Mouse (Mus musculus): ENCODE measurements at regions not wholly inside any gene's neighbourhood (a gene's known extent, or its start where the extent isn't known, plus 50 kb on each side); places are given as distances from the start of the nearest gene placed in this dataset.

GRCm38 (mm10) chr3:12262342-12262741 is 1926.9 kb upstream of the Gm38303 start:
- 88% methylated on average over 1 of the region's 1 CpGs for WGBS
- Histone ChIP-seq H3K4me3 (no peak overlapping the region), H3K27ac (no peak overlapping the region), H3K4me2 (no peak overlapping the region), H3K36me3 (no peaks in the 10 kb centered on the region), H3K27me3 (no peaks in the 10 kb centered on the region), H3K9ac (no peak overlapping the region), H3K4me1 (replicated peaks) (no peaks in the 10 kb centered on the region), H3K9me3 (no peaks in the 10 kb centered on the region)
- no peak for ATAC-seq (ENCODE audit: low FRiP score)

DNA sequence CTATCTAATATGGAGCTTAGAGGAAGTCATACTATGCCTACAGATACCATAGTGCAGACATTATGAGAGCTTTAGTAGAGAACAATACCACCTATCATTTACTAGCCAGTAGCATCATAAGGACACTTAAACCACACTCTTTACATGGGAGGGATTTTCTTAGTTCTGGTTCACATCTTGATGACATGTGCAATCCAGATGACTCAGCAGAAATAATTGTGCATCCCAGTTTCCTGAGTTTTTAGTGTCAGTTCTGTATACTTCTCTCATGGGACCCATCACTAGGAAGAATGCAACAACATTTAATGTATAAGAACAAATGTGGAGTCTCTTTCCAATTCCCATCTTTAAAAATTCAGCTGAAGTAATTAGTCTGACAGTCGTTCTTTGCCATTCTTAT is 1922.2 kb upstream of the Gm38303 start:
- H3K4me1 ChIP-seq (replicated peaks): no peaks in the 10 kb centered on the region
- no peak overlapping the region for H3K4me2 ChIP-seq
- no peaks in the 10 kb centered on the region for H3K9me3 ChIP-seq
- ATAC-seq (ENCODE audit: low FRiP score): no peak
- WGBS: 80% methylated on average over 1 of the region's 1 CpGs
- no peaks in the 10 kb centered on the region for H3K27me3 ChIP-seq
- H3K36me3 ChIP-seq: no peaks in the 10 kb centered on the region
- H3K27ac ChIP-seq: no peak overlapping the region
- H3K9ac ChIP-seq: no peak overlapping the region
- H3K4me3 ChIP-seq: no peak overlapping the region

DNA sequence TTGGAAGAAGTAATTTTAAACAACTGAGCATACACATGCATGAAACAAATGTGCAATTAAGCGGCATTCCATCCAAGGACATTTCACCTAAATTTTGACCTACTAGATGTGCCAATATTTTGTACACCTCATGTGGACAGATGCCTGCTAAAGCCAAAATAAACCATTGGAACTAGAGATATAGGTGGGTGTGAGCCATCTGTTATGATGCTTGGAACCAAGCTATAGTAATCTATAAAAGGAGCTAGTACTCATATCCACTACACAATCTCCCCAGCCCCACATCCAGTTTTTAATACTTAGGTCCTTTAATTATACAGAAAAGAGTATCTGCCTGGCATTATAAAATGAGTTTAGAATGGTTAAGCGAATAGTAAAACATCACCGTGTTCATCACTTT is 1910.7 kb upstream of the Gm38303 start:
- Histone ChIP-seq H3K4me2 (no peak overlapping the region), H3K9ac (no peak overlapping the region), H3K27ac (no peak overlapping the region), H3K27me3 (no peaks in the 10 kb centered on the region), H3K36me3 (no peaks in the 10 kb centered on the region), H3K9me3 (no peaks in the 10 kb centered on the region), H3K4me3 (no peak overlapping the region), H3K4me1 (replicated peaks) (no peaks in the 10 kb centered on the region)
- 96% methylated on average over 3 of the region's 3 CpGs for WGBS
- ATAC-seq (ENCODE audit: low FRiP score): no peak

- no peak overlapping the region for H3K9ac ChIP-seq
- H3K9me3 ChIP-seq: no peaks in the 10 kb centered on the region
- no peaks in the 10 kb centered on the region for H3K4me1 ChIP-seq (replicated peaks)
- 89% methylated on average over 1 of the region's 1 CpGs for WGBS
- H3K27me3 ChIP-seq: no peaks in the 10 kb centered on the region
- no peak for ATAC-seq (ENCODE audit: low FRiP score)
- H3K36me3 ChIP-seq: no peaks in the 10 kb centered on the region
- no peak overlapping the region for H3K4me2 ChIP-seq
- no peak overlapping the region for H3K27ac ChIP-seq
- no peak overlapping the region for H3K4me3 ChIP-seq
Measured at GRCm38 (mm10) chr3:12241026-12241425, 1905.5 kb upstream of the Gm38303 start.

GRCm38 (mm10) chr3:12227741-12228480 is 1892.4 kb upstream of the Gm38303 start:
- Histone ChIP-seq H3K9me3 (no peaks in the 10 kb centered on the region), H3K9ac (no peak overlapping the region), H3K4me3 (no peak overlapping the region), H3K4me1 (replicated peaks) (no peaks in the 10 kb centered on the region), H3K4me2 (no peak overlapping the region), H3K27ac (no peak overlapping the region), H3K36me3 (no peaks in the 10 kb centered on the region), H3K27me3 (no peaks in the 10 kb centered on the region)
- no peak for ATAC-seq (ENCODE audit: low FRiP score)

GRCm38 (mm10) chr3:12226816-12227215 is 1891.3 kb upstream of the Gm38303 start:
- no peak overlapping the region for H3K4me2 ChIP-seq
- H3K27me3 ChIP-seq: no peaks in the 10 kb centered on the region
- H3K36me3 ChIP-seq: no peaks in the 10 kb centered on the region
- H3K4me3 ChIP-seq: no peak overlapping the region
- no peaks in the 10 kb centered on the region for H3K9me3 ChIP-seq
- H3K9ac ChIP-seq: no peak overlapping the region
- no peak for ATAC-seq (ENCODE audit: low FRiP score)
- H3K27ac ChIP-seq: no peak overlapping the region
- 92% methylated on average over 3 of the region's 3 CpGs for WGBS
- H3K4me1 ChIP-seq (replicated peaks): no peaks in the 10 kb centered on the region

DNA sequence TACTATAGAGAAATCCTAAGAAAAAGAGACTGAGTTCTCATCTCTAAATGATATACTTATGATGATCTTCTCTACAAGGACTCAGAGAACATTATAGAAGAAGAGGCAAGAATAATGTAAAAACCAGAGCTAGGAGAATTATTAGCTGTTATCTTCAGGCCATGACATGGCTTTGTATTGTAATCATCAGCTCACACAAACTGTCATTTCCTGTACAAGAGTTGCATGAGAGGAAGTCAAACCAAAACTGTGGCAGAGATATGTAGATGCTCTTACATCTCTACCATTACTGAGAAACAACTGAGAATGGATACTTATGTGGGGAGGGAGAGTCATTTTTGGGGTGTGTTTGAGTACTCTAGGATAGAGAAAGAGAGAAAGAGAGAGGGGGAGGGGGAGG is 1889.4 kb upstream of the Gm38303 start:
- H3K27me3 ChIP-seq: no peaks in the 10 kb centered on the region
- ATAC-seq (ENCODE audit: low FRiP score): no peak

DNA sequence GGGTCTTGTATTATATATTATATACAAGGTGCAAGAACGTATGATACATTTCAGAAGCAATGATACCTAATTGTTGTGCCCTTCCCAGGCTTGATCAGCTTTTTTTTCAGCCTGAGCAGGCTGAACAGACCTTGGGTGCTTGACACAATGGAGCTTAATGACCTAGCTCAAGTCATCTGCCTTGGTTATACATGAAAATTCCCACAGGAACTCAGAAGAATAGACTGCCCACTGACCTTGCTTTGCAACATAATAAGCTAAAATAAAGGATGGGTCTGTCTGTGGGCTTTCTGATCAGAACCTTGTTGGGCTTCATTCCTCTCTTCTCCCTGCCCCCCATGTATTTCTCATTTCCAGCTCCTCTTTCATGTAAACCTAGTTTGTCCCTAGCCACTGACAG is 1880.6 kb upstream of the Gm38303 start:
- no peak overlapping the region for H3K4me2 ChIP-seq
- H3K36me3 ChIP-seq: no peaks in the 10 kb centered on the region
- no peak overlapping the region for H3K27ac ChIP-seq
- no peaks in the 10 kb centered on the region for H3K27me3 ChIP-seq
- H3K4me1 ChIP-seq (replicated peaks): no peaks in the 10 kb centered on the region
- 68% methylated on average over 1 of the region's 1 CpGs for WGBS
- ATAC-seq (ENCODE audit: low FRiP score): no peak
- no peak overlapping the region for H3K4me3 ChIP-seq
- no peaks in the 10 kb centered on the region; the same call in 1 of the 2 replicates for H3K9me3 ChIP-seq
- no peak overlapping the region for H3K9ac ChIP-seq

More for the DNA sequence above, 1889.4 kb upstream of the Gm38303 start:
- Histone ChIP-seq H3K27ac (no peak overlapping the region), H3K36me3 (no peaks in the 10 kb centered on the region), H3K4me3 (no peak overlapping the region), H3K9ac (no peak overlapping the region), H3K9me3 (no peaks in the 10 kb centered on the region), H3K4me1 (replicated peaks) (no peaks in the 10 kb centered on the region), H3K4me2 (no peak overlapping the region)

- Histone ChIP-seq H3K36me3 (no peaks in the 10 kb centered on the region), H3K9me3 (no peaks in the 10 kb centered on the region; the same call in 1 of the 2 replicates), H3K4me1 (replicated peaks) (no peaks in the 10 kb centered on the region), H3K4me3 (no peak overlapping the region), H3K27me3 (no peaks in the 10 kb centered on the region), H3K27ac (no peak overlapping the region), H3K9ac (no peak overlapping the region), H3K4me2 (no peak overlapping the region)
- no peak for ATAC-seq (ENCODE audit: low FRiP score)
- WGBS: 88% methylated on average over 3 of the region's 3 CpGs
Measured at GRCm38 (mm10) chr3:12214821-12215220, 1879.3 kb upstream of the Gm38303 start.

DNA sequence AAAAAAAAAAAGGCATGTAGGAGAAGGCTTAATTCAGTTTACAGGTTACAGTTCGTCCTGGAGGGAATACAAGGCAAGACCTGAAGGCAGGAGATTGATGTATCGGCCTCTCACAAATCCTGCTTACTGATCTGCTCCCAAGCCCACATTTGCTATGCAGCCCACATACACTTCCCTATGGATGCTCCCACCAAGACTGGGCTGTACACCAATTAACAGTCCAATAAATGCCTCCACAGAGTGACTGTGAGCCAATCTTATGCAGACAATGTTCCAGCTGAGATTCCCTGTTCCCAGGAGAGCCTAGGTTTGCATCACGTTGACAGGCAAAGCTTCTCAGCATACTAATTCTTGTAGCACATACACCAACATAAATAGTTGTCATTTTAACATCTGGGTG is 1837.9 kb upstream of the Gm38303 start:
- H3K4me1 ChIP-seq (replicated peaks): 0 out of 2 replicates have a peak, but pooled peaks cover 3% of the 10 kb centered on the region
- H3K4me3 ChIP-seq: no peak overlapping the region
- ATAC-seq (ENCODE audit: low FRiP score): peak; percentile 65; the same call in 1 of the 2 replicates
- H3K9me3 ChIP-seq: no peaks in the 10 kb centered on the region
- H3K36me3 ChIP-seq: no peaks in the 10 kb centered on the region
- H3K4me2 ChIP-seq: no peak overlapping the region
- H3K9ac ChIP-seq: no peak overlapping the region
- no peaks in the 10 kb centered on the region for H3K27me3 ChIP-seq
- 48% methylated on average over 3 of the region's 3 CpGs for WGBS
- H3K27ac ChIP-seq: 0 out of 2 replicates have a peak overlapping the region, but pooled peaks have one; percentile 40

DNA sequence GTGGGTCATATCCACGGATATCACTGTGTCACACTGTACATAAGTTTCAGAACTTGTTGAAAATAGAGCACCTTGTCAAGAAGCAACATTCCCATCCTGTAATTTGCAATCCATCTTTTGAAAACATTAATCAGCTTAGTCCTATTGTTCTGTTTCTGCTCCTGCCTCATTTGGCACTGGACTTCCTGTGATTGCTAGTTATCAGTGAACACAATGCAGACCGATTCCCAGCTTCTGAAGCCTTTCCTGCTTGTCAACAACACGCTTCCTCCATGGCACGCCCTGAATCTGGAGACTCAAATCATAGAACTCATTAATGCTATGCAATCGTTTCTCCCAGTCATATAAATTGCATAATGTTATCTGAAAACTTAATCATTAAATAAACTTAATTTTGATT is 1815.8 kb upstream of the Gm38303 start:
- 85% methylated on average over 5 of the region's 5 CpGs for WGBS

More for the DNA sequence above, 1815.8 kb upstream of the Gm38303 start:
- Histone ChIP-seq H3K9ac (no peak overlapping the region), H3K9me3 (no peaks in the 10 kb centered on the region), H3K4me1 (replicated peaks) (no peaks in the 10 kb centered on the region), H3K4me3 (no peak overlapping the region), H3K27me3 (no peaks in the 10 kb centered on the region), H3K27ac (no peak overlapping the region), H3K36me3 (no peaks in the 10 kb centered on the region), H3K4me2 (no peak overlapping the region)
- no peak for ATAC-seq (ENCODE audit: low FRiP score)

All from hindbrain, embryonic 13.5 days (tissue).